Mouse (Mus musculus): ENCODE results near the gene Ptprq. TPM values are rescaled to one million over a fixed set of nuclear protein-coding genes. Genes with fewer than 3 reads are reported as not detected.

Ptprq gene
- total RNA-seq, 2 experiments from 2014 or later = 1.3 to 1.5 TPM

- no peak for DNase-seq (ENCODE audit: low spot score in 2 of 2)
Measured at GRCm38 (mm10) chr10:107492867-107493579, 226.8 kb downstream of the Ptprq start.

DNA sequence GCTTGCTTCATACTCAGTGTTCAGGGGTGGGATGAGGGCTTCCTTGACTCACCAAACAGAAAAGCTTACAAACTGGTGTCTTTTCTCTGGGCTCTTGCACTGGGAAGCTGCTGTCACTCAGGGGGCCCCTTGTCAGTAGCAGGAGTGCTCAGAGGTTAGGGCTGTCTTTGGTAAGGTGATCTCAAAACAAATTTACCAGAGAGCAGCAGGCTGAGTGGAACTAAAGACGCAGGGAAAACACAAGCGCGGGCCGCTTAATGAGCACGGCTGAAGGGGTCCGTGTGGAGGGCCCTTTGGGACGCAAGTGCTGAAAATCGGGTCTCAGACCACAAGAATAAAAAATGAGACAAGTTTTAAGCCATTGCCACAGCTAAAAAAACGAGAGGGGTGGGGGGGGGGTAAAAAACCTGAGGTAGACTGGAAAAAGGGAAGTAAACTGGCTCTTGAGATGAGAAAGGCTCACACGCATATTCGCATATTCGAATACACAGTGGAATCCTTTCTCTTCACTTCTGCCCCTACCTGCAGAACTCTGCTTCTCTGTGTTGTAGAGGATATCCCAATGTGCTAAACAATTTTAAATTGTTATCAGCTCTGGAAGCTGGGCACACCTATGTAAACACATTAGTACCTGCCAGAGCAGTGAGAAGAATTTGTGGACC lies 231.1 kb downstream of the Ptprq start:
- DNase-seq (ENCODE audit: low spot score in 2 of 2) = no peak

DNA sequence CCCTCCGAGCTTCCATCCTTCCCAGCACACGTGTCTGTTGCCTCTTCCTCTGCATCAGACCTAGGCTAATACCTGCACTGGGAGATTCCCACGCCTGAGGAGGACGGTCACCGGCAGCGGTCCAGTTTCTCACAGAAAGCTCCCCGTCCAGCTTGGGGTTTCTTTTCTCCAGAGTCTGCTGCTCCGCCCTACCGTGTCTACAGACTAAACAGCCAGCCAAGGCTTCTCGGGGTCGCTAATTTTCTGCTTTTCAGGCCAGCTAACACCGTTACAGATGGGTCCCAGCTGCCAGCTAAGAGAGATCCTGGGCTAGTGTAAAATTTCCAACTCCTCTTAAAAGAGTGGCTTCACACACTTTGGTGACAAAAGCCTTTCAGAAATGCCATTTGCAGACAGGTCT lies 233.1 kb downstream of the Ptprq start:
- peak in 1 of 2 experiments; percentile 29 for DNase-seq (ENCODE audit: low spot score in 2 of 2)

GRCm38 (mm10) chr10:107485870-107486269 lies 234.0 kb downstream of the Ptprq start, which contains the start of gene Myf5:
Gene Myf5 (minus strand): TSS chr10:107486134.
- DNase-seq (ENCODE audit: low spot score in 2 of 2) = peak in 1 of 2 experiments; percentile 28

DNA sequence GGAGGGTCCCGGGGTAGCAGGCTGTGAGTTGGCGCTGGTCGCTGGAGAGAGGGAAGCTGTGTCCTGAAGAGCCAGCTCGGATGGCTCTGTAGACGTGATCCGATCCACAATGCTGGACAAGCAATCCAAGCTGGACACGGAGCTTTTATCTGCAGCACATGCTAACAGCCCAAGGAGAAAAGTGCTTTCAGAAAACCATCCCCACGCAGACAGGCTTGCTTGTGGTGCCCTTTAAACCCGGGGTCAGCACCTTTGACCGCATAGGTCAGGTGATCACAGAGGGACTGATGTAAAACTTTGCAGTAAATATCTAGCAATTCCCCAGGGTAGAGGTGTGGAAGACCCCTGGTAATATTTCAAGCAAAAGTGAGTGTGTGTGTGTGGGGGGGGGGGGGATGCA lies 235.8 kb downstream of the Ptprq start:
- DNase-seq (ENCODE audit: low spot score in 2 of 2) = peak in 1 of 2 experiments; percentile 15

GRCm38 (mm10) chr10:107473497-107473896 lies 246.4 kb downstream of the Ptprq start:
- no peak for DNase-seq (ENCODE audit: low spot score in 2 of 2)

DNA sequence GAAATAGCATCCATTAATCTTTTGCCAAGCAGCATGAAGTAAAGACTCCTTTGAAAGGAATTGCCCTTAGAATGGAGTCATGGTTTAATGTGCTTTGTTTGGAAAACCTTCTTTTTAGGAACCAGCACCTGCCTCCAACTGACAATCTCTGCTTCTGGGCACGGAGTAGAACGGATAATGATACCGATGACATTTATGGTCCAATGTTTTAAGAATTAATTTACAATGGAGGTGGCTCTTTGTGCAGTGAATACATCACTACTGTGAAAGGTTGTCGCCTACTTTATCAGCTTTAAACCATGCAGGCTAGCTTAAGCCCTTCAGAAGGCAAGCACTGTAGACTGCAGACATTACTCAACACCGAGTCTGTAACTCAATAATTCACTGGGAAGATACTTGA lies 248.1 kb downstream of the Ptprq start:
- no peak for DNase-seq (ENCODE audit: low spot score in 2 of 2)

- DNase-seq (ENCODE audit: low spot score in 2 of 2) = no peak
Measured at GRCm38 (mm10) chr10:107467819-107468218, 252.0 kb downstream of the Ptprq start.

Small RNA genes lying within 50 kb of the gene (microRNA-seq; reads per million reads assigned to microRNA genes)
- gene Gm44403 = not detected

Other genes starting within 250 kb of the Ptprq start
- 10 to 100 TPM; 19.8 to 20.5 TPM for gene Myf5, start 233.9 kb downstream of the Ptprq start, total RNA-seq (2021)
- 100 to 1,000 TPM; 133 to 164 TPM for gene Myf6, start 225.3 kb downstream of the Ptprq start, total RNA-seq (2021)
- gene Otogl, start 192.1 kb upstream of the Ptprq start, total RNA-seq (2021) = under 1 TPM; 0.10 to 0.13 TPM